Mouse (Mus musculus) CH12.LX (cell line): Measurements from ENCODE around the gene Atg101. TPM values are rescaled to one million over a fixed set of nuclear protein-coding genes. Genes with fewer than 3 reads are reported as not detected.
A peak's percentile ranks its signal among the peaks of the same experiment; 100 is the strongest.

Experiments used
- DNase-seq: peaks from one replicate; pipeline ENCODE4 v3.0.0-alpha.2; 2013; ENCODE audit errors: extremely low read depth
- H3K27ac ChIP-seq: 2 replicates; pipeline ENCODE4 v1.5.1; 2012; ENCODE audit warnings: low read depth, mild to moderate bottlenecking, control low read depth, moderate library complexity; ENCODE audit not compliant: insufficient read depth
- H3K27me3 ChIP-seq: replicated peaks from 2 replicates; pipeline ENCODE3; 2012; ENCODE audit warnings: inconsistent platforms
- H3K36me3 ChIP-seq, 2 experiments: replicated peaks in 1 of 2; 2 replicates each; pipeline versions ENCODE3 to v1.6.1; 2012; ENCODE audit warnings: inconsistent platforms in 1 of 2, low read length in 1 of 2, mild to moderate bottlenecking in 1 of 2, mixed read lengths in 1 of 2, moderate library complexity in 1 of 2; ENCODE audit not compliant: control insufficient read depth in 1 of 2, insufficient read depth in 1 of 2
- H3K4me1 ChIP-seq, 2 experiments: 2 replicates each; pipeline ENCODE4 v1.6.1; 2012; ENCODE audit warnings: inconsistent platforms in 1 of 2, moderate library complexity in 1 of 2; ENCODE audit not compliant: insufficient read depth in 2 of 2, control insufficient read depth in 1 of 2
- H3K4me2 ChIP-seq: 2 replicates; pipeline ENCODE4 v1.6.1; 2012; ENCODE audit warnings: low read depth, mild to moderate bottlenecking, control low read depth; ENCODE audit not compliant: poor library complexity, insufficient read depth, severe bottlenecking
- H3K4me3 ChIP-seq, 3 experiments: fragments of 150-350 bp in 1 of 3; sonication (generic) in 1 of 3; replicated peaks in 1 of 3; 2 replicates each; pipeline versions ENCODE3 to v1.5.1; 2011 to 2012; ENCODE audit warnings: low read depth in 2 of 3, low read length in 2 of 3, mild to moderate bottlenecking in 2 of 3, moderate library complexity in 2 of 3, control low read depth in 1 of 3, improper control_type of control experiment in 1 of 3, inconsistent platforms in 1 of 3, mixed read lengths in 1 of 3; ENCODE audit not compliant: poor library complexity in 1 of 3
- H3K79me2 ChIP-seq: replicated peaks from 2 replicates; pipeline ENCODE4 v1.6.1; 2012; ENCODE audit warnings: mild to moderate bottlenecking, moderate library complexity; ENCODE audit not compliant: control insufficient read depth, poor library complexity, insufficient read depth, severe bottlenecking; ENCODE audit errors: extremely low read depth
- H3K9ac ChIP-seq: 2 replicates; pipeline ENCODE4 v1.6.1; 2012; ENCODE audit warnings: low read depth, mild to moderate bottlenecking, control low read depth, moderate library complexity; ENCODE audit not compliant: insufficient read depth
- H3K9me3 ChIP-seq: replicated peaks from 2 replicates; pipeline ENCODE3; 2012; ENCODE audit warnings: low read length, inconsistent platforms, mixed read lengths
- BHLHE40 ChIP-seq: IDR thresholded peaks from 2 replicates; pipeline ENCODE4 v1.6.1; 2011; ENCODE audit warnings: mild to moderate bottlenecking, low read depth, low read length, improper control_type of control experiment
- CHD1 ChIP-seq: IDR thresholded peaks from 2 replicates; pipeline ENCODE4 v1.6.1; 2012; ENCODE audit warnings: low read depth, low read length, improper control_type of control experiment, inconsistent platforms
- CHD2 ChIP-seq: IDR thresholded peaks from 2 replicates; pipeline ENCODE4 v1.6.1; 2011; ENCODE audit warnings: low read length, improper control_type of control experiment
- CTCF ChIP-seq, 2 experiments: IDR thresholded peaks in 1 of 2; conservative IDR thresholded peaks in 1 of 2; 2 replicates each; pipeline ENCODE4 v1.5.1; 2011 to 2012; ENCODE audit warnings: low read depth in 2 of 2, low read length in 2 of 2, improper control_type of control experiment in 1 of 2, inconsistent platforms in 1 of 2, mild to moderate bottlenecking in 1 of 2, moderate library complexity in 1 of 2
- E2F4 ChIP-seq: IDR thresholded peaks from 2 replicates; pipeline ENCODE4 v1.6.1; 2011; ENCODE audit warnings: low read depth, low read length, improper control_type of control experiment; ENCODE audit not compliant: insufficient replicate concordance
- ELF1 ChIP-seq: IDR thresholded peaks from 2 replicates; pipeline ENCODE4 v1.6.1; 2014; ENCODE audit warnings: low read depth, mild to moderate bottlenecking, inconsistent platforms, low read length, improper control_type of control experiment
- EP300 ChIP-seq: IDR thresholded peaks from 2 replicates; pipeline ENCODE4 v1.6.1; 2011; ENCODE audit warnings: low read length, improper control_type of control experiment
- ETS1 ChIP-seq: conservative IDR thresholded peaks from 2 replicates; pipeline ENCODE4 v1.6.1; 2012; ENCODE audit warnings: low read depth, mild to moderate bottlenecking, inconsistent platforms, low read length, improper control_type of control experiment, moderate library complexity
- GABPA ChIP-seq: IDR thresholded peaks from 2 replicates; pipeline ENCODE4 v1.6.1; 2012; ENCODE audit warnings: low read depth, low read length, improper control_type of control experiment, inconsistent platforms; ENCODE audit not compliant: insufficient replicate concordance
- HCFC1 ChIP-seq: IDR thresholded peaks from 2 replicates; pipeline ENCODE4 v1.6.1; 2012; ENCODE audit warnings: low read depth, mild to moderate bottlenecking, inconsistent platforms, low read length, improper control_type of control experiment
- IRF4 ChIP-seq: IDR thresholded peaks from 2 replicates; pipeline ENCODE4 v1.6.1; 2014; ENCODE audit warnings: low read depth, mild to moderate bottlenecking, inconsistent platforms, low read length, improper control_type of control experiment
- JUN ChIP-seq: IDR thresholded peaks from 2 replicates; pipeline ENCODE4 v1.6.1; 2011; ENCODE audit warnings: low read depth, mild to moderate bottlenecking, low read length, improper control_type of control experiment, moderate library complexity; ENCODE audit not compliant: insufficient read depth
- JUND ChIP-seq: conservative IDR thresholded peaks from 2 replicates; pipeline ENCODE4 v1.6.1; 2011; ENCODE audit warnings: low read depth, low read length, improper control_type of control experiment
- KAT2A ChIP-seq: IDR thresholded peaks from 2 replicates; pipeline ENCODE4 v1.6.1; 2012; ENCODE audit warnings: low read length, improper control_type of control experiment, inconsistent platforms; ENCODE audit not compliant: insufficient replicate concordance
- MAFK ChIP-seq: IDR thresholded peaks from 2 replicates; pipeline ENCODE4 v1.6.1; 2011; ENCODE audit warnings: low read length, improper control_type of control experiment; ENCODE audit not compliant: insufficient replicate concordance
- MAX ChIP-seq: IDR thresholded peaks from 2 replicates; pipeline ENCODE4 v1.6.1; 2011; ENCODE audit warnings: low read length, improper control_type of control experiment
- MAZ ChIP-seq: IDR thresholded peaks from 2 replicates; pipeline ENCODE4 v1.6.1; 2012; ENCODE audit warnings: low read depth, mild to moderate bottlenecking, inconsistent platforms, low read length, improper control_type of control experiment, moderate library complexity
- MEF2A ChIP-seq: IDR thresholded peaks from 2 replicates; pipeline ENCODE4 v1.6.1; 2014; ENCODE audit warnings: low read depth, mild to moderate bottlenecking, inconsistent platforms, low read length, improper control_type of control experiment, borderline replicate concordance
- MXI1 ChIP-seq: IDR thresholded peaks from 2 replicates; pipeline ENCODE4 v1.6.1; 2011; ENCODE audit warnings: mild to moderate bottlenecking, low read depth, low read length, improper control_type of control experiment
- MYC ChIP-seq: IDR thresholded peaks from 2 replicates; pipeline ENCODE4 v1.6.1; 2011; ENCODE audit warnings: low read depth, mild to moderate bottlenecking, improper control_type of control experiment, low read length
- NELFE ChIP-seq: IDR thresholded peaks from 2 replicates; pipeline ENCODE4 v1.6.1; 2011; ENCODE audit warnings: low read depth, low read length, improper control_type of control experiment
- NRF1 ChIP-seq: IDR thresholded peaks from 2 replicates; pipeline ENCODE4 v1.6.1; 2014; ENCODE audit warnings: low read depth, mild to moderate bottlenecking, inconsistent platforms, low read length, improper control_type of control experiment, moderate library complexity
- PAX5 ChIP-seq: IDR thresholded peaks from 2 replicates; pipeline ENCODE4 v1.6.1; 2012; ENCODE audit warnings: low read length, inconsistent platforms, mixed read lengths
- POLR2A ChIP-seq: IDR thresholded peaks from 2 replicates; pipeline ENCODE4 v1.6.1; 2011; ENCODE audit warnings: low read depth, mild to moderate bottlenecking, improper control_type of control experiment, low read length
- POLR2AphosphoS2 ChIP-seq: IDR thresholded peaks from 2 replicates; pipeline ENCODE4 v1.6.1; 2011; ENCODE audit warnings: low read depth, low read length, improper control_type of control experiment
- RAD21 ChIP-seq: IDR thresholded peaks from 2 replicates; pipeline ENCODE4 v1.6.1; 2011; ENCODE audit warnings: low read depth, mild to moderate bottlenecking, low read length, improper control_type of control experiment, moderate library complexity
- RCOR1 ChIP-seq: conservative IDR thresholded peaks from 2 replicates; pipeline ENCODE4 v1.6.1; 2012; ENCODE audit warnings: low read depth, mild to moderate bottlenecking, inconsistent platforms, low read length, improper control_type of control experiment
- SIN3A ChIP-seq: IDR thresholded peaks from 2 replicates; pipeline ENCODE4 v1.6.1; 2012; ENCODE audit warnings: low read length, improper control_type of control experiment, inconsistent platforms
- SMC3 ChIP-seq: IDR thresholded peaks from 2 replicates; pipeline ENCODE4 v1.6.1; 2011; ENCODE audit warnings: low read depth, low read length, improper control_type of control experiment
- TBP ChIP-seq: conservative IDR thresholded peaks from 2 replicates; pipeline ENCODE4 v1.6.1; 2011; ENCODE audit warnings: low read depth, low read length, improper control_type of control experiment
- TCF12 ChIP-seq: IDR thresholded peaks from 2 replicates; pipeline ENCODE4 v1.6.1; 2014; ENCODE audit warnings: low read depth, mild to moderate bottlenecking, inconsistent platforms, low read length, improper control_type of control experiment
- UBTF ChIP-seq: IDR thresholded peaks from 2 replicates; pipeline ENCODE4 v1.6.1; 2012; ENCODE audit warnings: low read depth, mild to moderate bottlenecking, inconsistent platforms, low read length, improper control_type of control experiment, moderate library complexity
- USF1 ChIP-seq: IDR thresholded peaks from 2 replicates; pipeline ENCODE4 v1.6.1; 2014; ENCODE audit warnings: low read depth, mild to moderate bottlenecking, inconsistent platforms, low read length, improper control_type of control experiment
- USF2 ChIP-seq: conservative IDR thresholded peaks from 2 replicates; pipeline ENCODE4 v1.6.1; 2011; ENCODE audit warnings: low read depth, low read length, improper control_type of control experiment
- ZC3H11A ChIP-seq: IDR thresholded peaks from 2 replicates; pipeline ENCODE4 v1.6.1; 2012; ENCODE audit warnings: low read depth, mild to moderate bottlenecking, inconsistent platforms, low read length, improper control_type of control experiment
- ZKSCAN1 ChIP-seq: IDR thresholded peaks from 2 replicates; pipeline ENCODE4 v1.6.1; 2012; ENCODE audit warnings: low read depth, inconsistent platforms, low read length, improper control_type of control experiment, borderline replicate concordance
- ZMIZ1 ChIP-seq: IDR thresholded peaks from 2 replicates; pipeline ENCODE4 v1.6.1; 2012; ENCODE audit warnings: low read depth, mild to moderate bottlenecking, inconsistent platforms, low read length, improper control_type of control experiment
- ZNF384 ChIP-seq: IDR thresholded peaks from 2 replicates; pipeline ENCODE4 v1.6.1; 2012; ENCODE audit warnings: low read depth, low read length, improper control_type of control experiment, inconsistent platforms
- dilution Hi-C: fragments of 300-500 bp; cut with MboI; formaldehyde crosslinking; loops from 2 replicates; pipeline ENCODE4 v1.14.3; 2020; ENCODE audit warnings: low sequenced_read_pairs; ENCODE audit not compliant: extremely low pct_unique_long_range_greater_than_20kb, extremely low pct_ligation_motif_present
- in situ Hi-C: fragments of 300-500 bp; cut with MboI; formaldehyde crosslinking; loops from 3 replicates; pipeline ENCODE4 v1.14.3; 2019; ENCODE audit warnings: low sequenced_read_pairs, low pct_ligation_motif_present, low pct_unique_long_range_greater_than_20kb, mixed read lengths
- polyA plus RNA-seq: library from polyadenylated mRNA; unstranded; fragments of >175 nt; gene quantifications from 2 replicates; pipeline ENCODE4 v1.2.1, GENCODE M21; 2012; ENCODE audit warnings: low read depth; ENCODE audit not compliant: insufficient read length
- total RNA-seq, 2 experiments: library from RNA; depleted of rRNA; stranded (reverse); fragments of 300-350 nt in 1 of 2; fragments of >200 nt in 1 of 2; gene quantifications; 2 replicates each; pipeline ENCODE4 v1.2.3; 2012 to 2014

Atg101 gene
- total and polyA plus RNA-seq, 3 experiments = 49.1 to 61.3 (median 58.8) TPM

GRCm38 (mm10) chr15:101315832-101316231 is 31.8 kb downstream of the Atg101 start:
- H3K27ac ChIP-seq = no peak overlapping the region
- peaks cover 25 to 52% of the 10 kb centered on the region in 2 experiments for H3K4me1 ChIP-seq
- H3K27me3 ChIP-seq = peaks cover 23% of the 10 kb centered on the region
- H3K9ac ChIP-seq = no peak overlapping the region
- H3K79me2 ChIP-seq = no peaks in the 10 kb centered on the region
- DNase-seq = peak; percentile 96
- in situ Hi-C loops (no loop called here), dilution Hi-C loops (no loop called here)
- H3K4me2 ChIP-seq = peak overlapping the region; percentile 26
- peaks cover 7% of the 10 kb centered on the region for H3K9me3 ChIP-seq
- no peak for TF ChIP-seq ETS1
- no peak for TF ChIP-seq KAT2A
- no peak for TF ChIP-seq HCFC1
- no peak for TF ChIP-seq TBP
- peak; percentile 47; the same call in 1 of the 2 replicates for TF ChIP-seq IRF4
- TF ChIP-seq ZMIZ1 = no peak
- no peak for TF ChIP-seq JUN
- TF ChIP-seq MXI1 = peak; percentile 67; the same call in 1 of the 2 replicates
- no peak for TF ChIP-seq POLR2A
- peak; percentile 43; the same call in 1 of the 2 replicates for TF ChIP-seq SIN3A
- no peak for TF ChIP-seq NRF1
- no peak for TF ChIP-seq USF2
- no peak for TF ChIP-seq BHLHE40
- peak; percentile 13; the same call in 1 of the 2 replicates for TF ChIP-seq MAX
- TF ChIP-seq USF1 = no peak
- TF ChIP-seq MAFK = no peak
- no peak for TF ChIP-seq EP300
- TF ChIP-seq MAZ = no peak
- peak; percentile 94 to 95 for TF ChIP-seq CTCF (conservative IDR thresholded peaks at IDR 0.05 in 1 of 2, IDR thresholded peaks at IDR 0.05 in 1 of 2; ENCODE audit: low read depth in 2 of 2, low read length in 2 of 2)
- TF ChIP-seq E2F4 = no peak
- no peak for TF ChIP-seq MYC
- peak; percentile 85 for TF ChIP-seq RAD21
- TF ChIP-seq PAX5 = no peak
- no peak; the same call in 1 of the 2 replicates for TF ChIP-seq JUND
- TF ChIP-seq NELFE = peak; percentile 36; the same call in 1 of the 2 replicates
- no peak for TF ChIP-seq POLR2AphosphoS2
- TF ChIP-seq ZKSCAN1 = no peak
- no peak for TF ChIP-seq ZNF384
- no peak for TF ChIP-seq UBTF
- TF ChIP-seq CHD2 = no peak
- no peak for TF ChIP-seq ZC3H11A
- TF ChIP-seq MEF2A = peak; percentile 48; the same call in 1 of the 2 replicates
- TF ChIP-seq TCF12 = 0 out of 2 replicates have a peak, but pooled peaks have one; percentile 28
- no peak for TF ChIP-seq GABPA
- TF ChIP-seq ELF1 = peak; percentile 55
- TF ChIP-seq CHD1 = no peak
- peak; percentile 71 for TF ChIP-seq SMC3
- TF ChIP-seq RCOR1 = no peak
- H3K36me3 ChIP-seq = no peaks in the 10 kb centered on the region
- H3K4me3 ChIP-seq = peak overlapping the region in 2 of 3 experiments; percentile 26 to 36
